ENCODE assay signal across 21 mouse cellular contexts in the genomic region with DNA sequence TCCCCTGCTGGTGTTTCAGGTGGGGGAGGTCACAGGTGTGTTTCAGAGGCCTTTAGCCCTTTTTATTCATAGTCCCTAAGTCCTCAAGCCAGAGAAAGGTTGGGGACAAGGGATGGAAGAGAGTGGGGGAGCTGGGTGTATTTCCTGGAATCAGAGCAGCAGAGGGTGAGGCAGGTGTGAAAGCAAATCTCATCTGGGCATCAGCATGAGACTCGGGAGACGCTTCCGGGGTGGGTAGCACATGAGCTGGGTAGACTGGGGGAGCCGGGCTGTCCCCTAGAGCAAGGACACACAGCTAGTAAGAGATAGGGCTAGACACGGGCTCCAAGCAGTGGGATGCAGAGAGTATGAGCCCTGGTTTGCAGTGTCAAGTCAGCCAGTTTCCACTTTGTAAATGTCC. TPM values are rescaled to one million over a fixed set of nuclear protein-coding genes. Genes with fewer than 3 reads are reported as not detected.
DNase-seq lines count a peak whose midpoint lies in the region; ATAC-seq and TF ChIP-seq lines count a peak whose summit lies in the region.
"Had no signal": no experiment of that assay in that cellular context is flagged by ENCODE, and none has a peak within 500 bp of the region (broad histone marks: within the 10 kb centered on the region; RNA-seq: fewer than 3 reads in every experiment).

No protein-coding gene starts in this region.

- 73% methylated on average over 5 of the region's 5 CpGs for WGBS in spleen, adult 2 months

- H3K27me3 ChIP-seq in spleen, adult 2 months (ENCODE audit: control insufficient read depth, insufficient read depth, low read length) = no peaks in the 10 kb centered on the region
- H3K27me3 ChIP-seq: embryonic facial prominence, embryonic 12.5 days; forebrain, embryonic 15.5 days had no signal

- no peak for TF ChIP-seq POLR2A in spleen, adult 2 months (IDR thresholded peaks at IDR 0.05; ENCODE audit: low read depth, low read length)

- no peak for TF ChIP-seq CTCF in spleen, adult 2 months (IDR thresholded peaks at IDR 0.05; ENCODE audit: extremely low read depth, insufficient read depth, insufficient read length, insufficient replicate concordance)

- no peak overlapping the region for H3K4me3 ChIP-seq in spleen, adult 2 months (ENCODE audit: extremely low read depth, insufficient read depth, insufficient read length)
- H3K4me3 ChIP-seq: embryonic facial prominence, embryonic 12.5 days; forebrain, embryonic 15.5 days; heart, embryonic 12.5 days; hindbrain, embryonic 10.5 days had no signal

- no peaks in the 10 kb centered on the region for H3K36me3 ChIP-seq in spleen, adult 2 months (ENCODE audit: control insufficient read depth, insufficient read depth, low read length)
- H3K36me3 ChIP-seq: embryonic facial prominence, embryonic 12.5 days; forebrain, embryonic 15.5 days; heart, embryonic 12.5 days; hindbrain, embryonic 10.5 days had no signal

- peaks cover 9% of the 10 kb centered on the region; the same call in 1 of the 2 replicates for H3K4me1 ChIP-seq in spleen, adult 2 months (ENCODE audit: control insufficient read depth, insufficient read depth, insufficient read length)
- H3K4me1 ChIP-seq: forebrain, embryonic 15.5 days had no signal

- H3K27ac ChIP-seq in spleen, adult 2 months (ENCODE audit: insufficient read depth, low read length) = peak overlapping the region; percentile 68
- H3K27ac ChIP-seq: embryonic facial prominence, embryonic 12.5 days; forebrain, embryonic 15.5 days; hindbrain, embryonic 10.5 days; hindbrain, embryonic 14.5 days had no signal

- ATAC-seq in CD4-positive, CD25-positive, alpha-beta regulatory T cell, adult 4 months = peak; percentile 70
- peak; percentile 60 for ATAC-seq in inflammation-experienced regulatory T-cells, adult 6 months
- ATAC-seq: forebrain, embryonic 15.5 days had no signal

- DNase-seq in spleen, adult 2 months (ENCODE audit: low read depth in 1 of 2, low spot score in 2 of 2) = no peak
- no peak for DNase-seq in spleen, adult 18-20 months
- peak; percentile 57 for DNase-seq in thymus, postnatal 14 days
- DNase-seq in urinary bladder, adult 18-20 months (ENCODE audit: low spot score in 2 of 2) = no peak
- DNase-seq in ovary, adult 18-20 months (ENCODE audit: low spot score) = no peak
- no peak for DNase-seq in ovary, postnatal 14 days (ENCODE audit: low spot score)
- DNase-seq: adrenal gland, postnatal 10 days; B cell, adult 2 months; cerebellum, adult 11 months; cerebellum, adult 8-10 months; cerebellum, postnatal 14 days; gastrocnemius, postnatal 14 days had no signal

RNA-seq across cellular contexts. Expression of a gene that starts 16.7 kb away (rescaled TPM):
- polyA plus RNA-seq in spleen, adult 2 months (2012; rRNA removed) = 33.7 and 38.5 TPM in 2 replicates
- polyA plus RNA-seq in CD4-positive, CD25-positive, alpha-beta regulatory T cell, adult 4 months (2017; shearing (Covaris generic)) = 10 to 100 TPM in 1 of 2 experiments, 1 to 10 TPM in 1; 9.8 to 11.2 TPM
- 10 to 100 TPM in 2 of 3 experiments, 1 to 10 TPM in 1; 9.2 to 26.5 (median 11.1) TPM for polyA plus RNA-seq in inflammation-experienced regulatory T-cells, adult 6 months (2017; shearing (Covaris generic))
- polyA plus RNA-seq: cortical plate, adult 2 months; forebrain, embryonic 15.5 days; frontal cortex, adult 2 months; hindbrain, embryonic 14.5 days had no signal
